Mouse (Mus musculus) embryonic facial prominence, embryonic 12.5 days (tissue): ENCODE measurements around the gene Atrnl1. TPM values are rescaled to one million over a fixed set of nuclear protein-coding genes. Genes with fewer than 3 reads are reported as not detected.

Experiments
- ATAC-seq: fragments of 200-750 bp; cut with Nextera tagmentation; 2 replicates; pipeline ENCODE4 v1.8.0; 2017; ENCODE audit not compliant: insufficient number of reproducible peaks, insufficient read depth, low FRiP score, low TSS enrichment
- H3K27ac ChIP-seq: fragments of 300-500 bp; sonication (generic); 2 replicates; pipeline ENCODE4 v1.5.1; 2016; ENCODE audit warnings: mild to moderate bottlenecking
- H3K27me3 ChIP-seq: fragments of 300-500 bp; sonication (generic); 2 replicates; pipeline ENCODE4 v1.6.1; 2016; ENCODE audit warnings: mild to moderate bottlenecking, moderate library complexity
- H3K36me3 ChIP-seq: fragments of 300-500 bp; sonication (generic); 2 replicates; pipeline ENCODE4 v1.6.1; 2016; ENCODE audit warnings: mild to moderate bottlenecking
- H3K4me1 ChIP-seq: fragments of 300-500 bp; sonication (generic); 2 replicates; pipeline ENCODE4 v1.6.1; 2016
- H3K4me2 ChIP-seq: fragments of 300-500 bp; sonication (generic); replicated peaks from 2 replicates; pipeline ENCODE4 v1.6.1; 2016; ENCODE audit warnings: mild to moderate bottlenecking, moderate library complexity
- H3K4me3 ChIP-seq: fragments of 300-500 bp; sonication (generic); 2 replicates; pipeline ENCODE4 v1.5.1; 2016; ENCODE audit warnings: mild to moderate bottlenecking
- H3K9ac ChIP-seq: fragments of 300-500 bp; sonication (generic); 2 replicates; pipeline ENCODE4 v1.6.1; 2016; ENCODE audit warnings: mild to moderate bottlenecking, moderate library complexity
- H3K9me3 ChIP-seq: fragments of 300-500 bp; sonication (generic); 2 replicates; pipeline ENCODE4 v1.6.1; 2016; ENCODE audit warnings: mild to moderate bottlenecking, moderate library complexity
- WGBS: fragments of 180-500 bp; shearing (Covaris S2); methylation state at CpG from one replicate; pipeline ENCODE4 v1.1.7; 2016; 5-methylcytosine and 5-hydroxymethylcytosine counted together
- polyA plus RNA-seq: library from polyadenylated mRNA; unstranded; fragments of >200 nt; fragmentation: Nextera tagmentation; extraction: Ambion mirVana; gene quantifications from 2 replicates; pipeline ENCODE4 v1.2.1, GENCODE M21; 2016

The Atrnl1 gene
- polyA plus RNA-seq, 1 experiment from 2014 or later, result 12.8 TPM

GRCm38 (mm10) chr19:57802207-57802606 is 191.4 kb downstream of the Atrnl1 start:
- no peak overlapping the region for H3K9ac ChIP-seq
- 0 out of 2 replicates have a peak, but pooled peaks cover 6% of the 10 kb centered on the region for H3K4me1 ChIP-seq
- H3K4me3 ChIP-seq, result no peak overlapping the region
- 88% methylated on average over 9 of the region's 9 CpGs for WGBS
- no peak for ATAC-seq
- H3K9me3 ChIP-seq, result no peaks in the 10 kb centered on the region
- H3K27me3 ChIP-seq, result no peaks in the 10 kb centered on the region
- no peak overlapping the region for H3K27ac ChIP-seq
- H3K4me2 ChIP-seq, result no peak overlapping the region
- no peaks in the 10 kb centered on the region for H3K36me3 ChIP-seq

DNA sequence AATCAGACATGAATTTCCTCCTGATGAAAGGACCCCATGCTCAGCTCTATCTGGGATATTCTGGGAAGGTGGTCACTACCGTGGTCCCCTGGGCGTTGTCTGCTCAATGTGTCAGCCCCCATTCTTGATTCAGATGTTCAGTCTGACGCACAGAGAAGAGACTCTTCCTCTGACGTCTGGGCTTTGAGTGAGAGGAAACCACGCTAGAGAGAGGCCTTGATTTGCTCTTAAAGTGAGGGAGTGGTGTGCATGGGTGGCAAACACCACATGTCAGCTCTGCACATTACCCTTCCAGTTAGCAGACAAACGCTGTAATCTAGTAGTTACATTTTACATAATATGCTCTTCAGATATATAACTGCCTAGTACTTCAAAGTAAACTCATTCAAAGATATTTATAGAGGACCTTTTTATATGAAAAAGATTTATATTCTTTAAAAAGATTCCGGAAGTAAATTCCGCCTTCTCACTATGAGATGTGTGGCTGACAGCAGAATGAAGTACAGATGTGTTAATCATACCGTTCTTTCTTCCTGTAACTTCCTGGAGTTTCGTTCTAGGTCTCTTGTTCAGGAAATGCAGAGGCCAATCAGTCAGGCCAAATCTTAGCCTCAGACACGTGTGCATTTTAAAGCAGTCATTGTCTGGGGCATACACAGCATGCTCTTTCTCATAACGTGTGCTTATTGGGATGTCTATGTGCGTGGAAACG is 192.1 kb downstream of the Atrnl1 start:
- no peak overlapping the region for H3K4me2 ChIP-seq
- no peaks in the 10 kb centered on the region for H3K36me3 ChIP-seq
- H3K9me3 ChIP-seq, result no peaks in the 10 kb centered on the region
- no peaks in the 10 kb centered on the region for H3K27me3 ChIP-seq
- 0 out of 2 replicates have a peak, but pooled peaks cover 6% of the 10 kb centered on the region for H3K4me1 ChIP-seq
- ATAC-seq, result no peak
- 62% methylated on average over 14 of the region's 14 CpGs for WGBS
- no peak overlapping the region for H3K9ac ChIP-seq
- H3K4me3 ChIP-seq, result no peak overlapping the region
- H3K27ac ChIP-seq, result no peak overlapping the region

GRCm38 (mm10) chr19:57803483-57803820 is 192.6 kb downstream of the Atrnl1 start:
- no peaks in the 10 kb centered on the region for H3K9me3 ChIP-seq
- WGBS, result 65% methylated on average over 3 of the region's 3 CpGs
- H3K4me1 ChIP-seq, result 0 out of 2 replicates have a peak, but pooled peaks cover 6% of the 10 kb centered on the region
- H3K36me3 ChIP-seq, result no peaks in the 10 kb centered on the region
- no peak for ATAC-seq
- H3K27me3 ChIP-seq, result no peaks in the 10 kb centered on the region
- no peak overlapping the region for H3K9ac ChIP-seq
- H3K4me3 ChIP-seq, result no peak overlapping the region
- no peak overlapping the region for H3K4me2 ChIP-seq
- H3K27ac ChIP-seq, result no peak overlapping the region

- H3K4me3 ChIP-seq, result no peak overlapping the region
- H3K4me1 ChIP-seq, result no peaks in the 10 kb centered on the region
- no peak overlapping the region for H3K9ac ChIP-seq
- no peaks in the 10 kb centered on the region for H3K27me3 ChIP-seq
- H3K27ac ChIP-seq, result no peak overlapping the region
- no peak overlapping the region for H3K4me2 ChIP-seq
- H3K9me3 ChIP-seq, result no peaks in the 10 kb centered on the region
- 70% methylated on average over 2 of the region's 2 CpGs for WGBS
- no peak for ATAC-seq
- H3K36me3 ChIP-seq, result no peaks in the 10 kb centered on the region
These were observed 197.5 kb downstream of the Atrnl1 start for GRCm38 (mm10) chr19:57808363-57808762.

DNA sequence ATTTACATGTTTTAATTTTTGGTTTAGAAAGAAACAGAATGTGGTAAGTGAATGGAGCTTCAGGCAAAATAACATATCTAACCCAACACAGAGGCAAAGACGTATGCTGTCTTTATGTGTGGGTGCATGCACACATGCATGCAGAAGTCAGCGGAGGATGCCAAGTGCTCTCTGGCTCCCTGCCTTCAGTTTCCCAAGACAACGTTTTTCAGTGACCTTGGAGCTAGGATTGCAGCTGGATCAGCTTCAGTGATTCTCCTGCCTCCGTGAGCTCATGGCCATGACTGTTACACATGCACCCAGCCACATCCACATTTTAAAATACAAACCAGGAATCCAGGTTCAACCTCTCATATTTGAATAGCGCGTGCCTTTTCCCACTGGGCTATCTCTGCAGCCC is 203.5 kb downstream of the Atrnl1 start:
- WGBS, result 86% methylated on average over 6 of the region's 6 CpGs
- H3K36me3 ChIP-seq, result no peaks in the 10 kb centered on the region
- H3K4me1 ChIP-seq, result no peaks in the 10 kb centered on the region
- H3K4me3 ChIP-seq, result no peak overlapping the region
- no peak overlapping the region for H3K9ac ChIP-seq
- H3K27ac ChIP-seq, result no peak overlapping the region
- no peaks in the 10 kb centered on the region for H3K9me3 ChIP-seq
- ATAC-seq, result no peak
- H3K4me2 ChIP-seq, result no peak overlapping the region
- H3K27me3 ChIP-seq, result no peaks in the 10 kb centered on the region

DNA sequence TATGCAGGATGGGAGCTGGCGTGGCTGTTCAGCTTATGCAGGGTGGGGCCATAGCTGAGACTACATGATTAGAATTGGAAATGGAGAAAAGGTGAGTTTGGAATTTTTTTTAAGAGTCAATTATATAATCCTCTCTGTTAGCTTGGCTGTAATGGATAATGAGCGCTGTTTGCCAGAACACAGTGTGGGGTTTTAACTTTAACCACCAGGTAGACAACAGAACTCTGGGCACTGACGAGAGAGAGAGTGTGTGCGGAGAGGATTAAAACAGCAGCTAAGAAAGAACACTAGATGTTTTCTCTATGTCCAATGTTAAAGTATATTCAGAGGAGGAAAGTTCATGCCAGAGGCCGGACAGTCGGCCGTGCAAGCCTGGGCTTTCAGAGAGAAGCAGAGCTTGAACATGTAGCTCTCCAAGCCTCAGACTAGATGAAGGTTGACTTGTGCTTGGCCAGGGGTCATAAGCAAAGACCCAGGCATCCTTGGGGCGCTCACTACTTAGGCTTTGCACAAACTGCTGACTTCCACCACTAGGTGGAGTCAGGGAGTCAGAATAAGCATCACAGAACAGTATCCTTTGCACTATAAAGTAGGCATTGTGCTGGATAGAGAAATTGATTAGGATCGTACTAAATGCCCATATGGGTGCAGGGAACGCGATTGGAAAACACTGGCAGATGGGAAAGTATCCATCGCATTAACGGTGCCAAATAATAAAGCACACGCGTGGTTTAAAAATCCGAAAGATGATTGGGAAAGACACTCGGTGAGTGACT is 205.6 kb downstream of the Atrnl1 start:
- Histone ChIP-seq H3K36me3 (no peaks in the 10 kb centered on the region), H3K4me2 (no peak overlapping the region), H3K27me3 (no peaks in the 10 kb centered on the region), H3K4me1 (no peaks in the 10 kb centered on the region), H3K9me3 (no peaks in the 10 kb centered on the region), H3K27ac (no peak overlapping the region), H3K4me3 (no peak overlapping the region), H3K9ac (no peak overlapping the region)
- WGBS, result 84% methylated on average over 17 of the region's 17 CpGs
- ATAC-seq, result no peak

DNA sequence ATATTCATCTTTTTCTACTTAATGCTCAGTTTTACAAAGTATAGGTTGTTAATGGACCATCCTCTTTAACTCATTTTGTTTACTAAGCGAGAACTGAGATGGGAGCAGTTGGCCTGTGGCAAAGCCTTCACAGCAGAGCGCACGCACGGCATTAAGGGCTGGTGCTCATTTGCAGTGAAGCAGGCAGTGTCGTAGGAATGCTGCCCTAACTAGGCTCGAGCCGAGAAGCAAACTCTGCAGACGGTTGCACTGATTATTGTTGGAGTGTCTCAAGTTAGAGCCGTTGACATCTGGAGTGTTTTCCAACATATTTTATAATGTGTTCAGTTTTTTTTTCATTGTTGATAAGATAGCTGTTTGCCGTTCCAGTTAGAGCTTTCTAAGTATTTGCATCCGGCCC is 206.9 kb downstream of the Atrnl1 start:
- Histone ChIP-seq H3K9me3 (no peaks in the 10 kb centered on the region), H3K4me1 (no peaks in the 10 kb centered on the region), H3K4me2 (no peak overlapping the region), H3K4me3 (no peak overlapping the region), H3K27ac (no peak overlapping the region), H3K9ac (no peak overlapping the region), H3K36me3 (no peaks in the 10 kb centered on the region), H3K27me3 (no peaks in the 10 kb centered on the region)
- WGBS, result 71% methylated on average over 11 of the region's 11 CpGs
- ATAC-seq, result no peak

DNA sequence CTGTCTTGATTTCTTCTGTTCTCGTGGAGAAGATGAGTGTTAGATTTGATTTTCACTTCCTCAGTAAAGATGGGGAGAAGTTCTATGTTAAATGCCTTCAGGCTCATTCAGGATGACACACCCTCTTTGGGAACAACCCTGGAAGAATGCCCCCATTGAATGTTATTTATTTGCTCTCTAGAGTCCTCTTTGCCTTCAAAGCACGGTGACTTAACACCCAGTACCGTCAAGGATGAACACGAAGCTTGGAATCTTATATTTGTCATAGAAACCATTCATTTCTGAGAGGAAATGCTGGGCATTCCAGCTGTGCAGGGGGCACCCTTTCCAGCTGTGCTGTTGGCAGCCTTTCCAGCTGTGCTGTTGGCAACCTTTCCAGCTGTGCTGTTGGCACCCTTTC is 212.6 kb downstream of the Atrnl1 start:
- Histone ChIP-seq H3K27ac (no peak overlapping the region), H3K9ac (no peak overlapping the region), H3K4me1 (no peaks in the 10 kb centered on the region), H3K4me2 (no peak overlapping the region), H3K9me3 (no peaks in the 10 kb centered on the region), H3K27me3 (no peaks in the 10 kb centered on the region), H3K36me3 (peaks cover 3% of the 10 kb centered on the region; the same call in 1 of the 2 replicates), H3K4me3 (no peak overlapping the region)
- ATAC-seq, result no peak
- 79% methylated on average over 4 of the region's 4 CpGs for WGBS

DNA sequence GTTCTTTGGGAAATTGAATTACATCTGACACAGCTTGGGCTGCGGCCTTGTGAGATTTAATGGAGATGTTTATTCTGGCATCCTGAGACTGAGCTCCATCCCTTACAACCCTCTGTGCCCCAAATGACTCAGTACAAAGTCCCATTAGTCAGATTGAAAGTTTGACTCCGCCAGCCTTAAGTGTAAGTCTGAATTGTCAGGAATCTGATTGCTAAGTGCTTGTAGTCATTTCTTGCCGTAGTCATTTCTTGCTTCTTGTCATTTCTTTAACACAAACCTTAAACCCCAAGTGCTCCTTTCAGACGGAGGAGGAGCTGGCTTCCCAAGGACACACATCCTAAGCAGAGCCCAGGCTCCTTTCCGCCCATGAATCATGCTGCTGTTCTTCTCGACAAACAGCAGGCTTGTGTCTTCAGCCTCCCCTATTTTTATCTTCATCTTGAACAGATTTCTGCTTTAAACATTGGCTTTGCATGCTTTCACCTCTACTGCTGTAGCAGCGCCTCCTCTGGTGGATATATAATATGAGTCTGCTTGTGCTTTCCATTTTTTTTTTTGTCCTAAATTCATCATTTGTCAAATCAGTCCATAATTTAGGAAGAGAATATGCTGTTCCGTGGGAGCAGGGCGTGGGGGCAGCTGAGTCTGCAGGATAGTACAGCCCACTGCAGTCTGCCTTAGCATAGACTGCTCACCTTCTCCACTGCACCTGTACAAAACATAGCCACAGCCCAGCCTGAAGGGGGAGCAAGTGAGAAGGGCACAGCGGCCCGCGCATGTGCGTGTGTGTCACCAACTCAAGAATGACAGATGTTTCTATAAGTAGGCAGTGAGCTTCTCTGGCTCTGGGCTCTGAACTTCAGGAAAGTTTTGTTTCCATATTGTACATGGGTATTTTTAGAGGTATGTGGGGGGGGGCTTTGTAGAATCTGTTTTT is 214.7 kb downstream of the Atrnl1 start:
- Histone ChIP-seq H3K9ac (no peak overlapping the region), H3K36me3 (peaks cover 3% of the 10 kb centered on the region; the same call in 1 of the 2 replicates), H3K27me3 (no peaks in the 10 kb centered on the region), H3K9me3 (no peaks in the 10 kb centered on the region), H3K27ac (no peak overlapping the region), H3K4me2 (no peak overlapping the region), H3K4me1 (no peaks in the 10 kb centered on the region), H3K4me3 (no peak overlapping the region)
- no peak for ATAC-seq
- WGBS, result 85% methylated on average over 13 of the region's 13 CpGs

DNA sequence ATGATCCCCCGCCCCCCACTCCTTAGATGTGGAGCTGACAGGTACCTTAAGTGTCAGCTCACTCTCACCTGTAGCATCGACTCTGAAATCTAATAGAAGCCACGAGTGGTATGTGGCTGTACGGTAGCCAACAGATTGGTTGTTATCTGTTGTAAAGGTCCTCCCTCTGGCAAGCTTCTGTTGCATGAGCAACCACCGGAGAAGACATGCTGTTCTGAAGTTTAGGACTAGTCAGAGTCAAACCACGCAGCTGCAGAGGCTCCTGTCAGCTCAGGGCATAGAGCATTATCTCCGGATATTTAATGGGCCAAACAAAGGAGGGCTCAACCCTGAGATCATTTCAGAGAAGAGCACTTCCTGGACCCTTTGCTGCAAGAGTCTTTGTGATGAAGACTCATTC is 222.2 kb downstream of the Atrnl1 start:
- Histone ChIP-seq H3K4me1 (no peaks in the 10 kb centered on the region), H3K36me3 (no peaks in the 10 kb centered on the region), H3K4me3 (no peak overlapping the region), H3K4me2 (no peak overlapping the region), H3K9me3 (no peaks in the 10 kb centered on the region), H3K27ac (no peak overlapping the region), H3K27me3 (no peaks in the 10 kb centered on the region), H3K9ac (no peak overlapping the region)
- no peak for ATAC-seq
- WGBS, result 91% methylated on average over 7 of the region's 7 CpGs

DNA sequence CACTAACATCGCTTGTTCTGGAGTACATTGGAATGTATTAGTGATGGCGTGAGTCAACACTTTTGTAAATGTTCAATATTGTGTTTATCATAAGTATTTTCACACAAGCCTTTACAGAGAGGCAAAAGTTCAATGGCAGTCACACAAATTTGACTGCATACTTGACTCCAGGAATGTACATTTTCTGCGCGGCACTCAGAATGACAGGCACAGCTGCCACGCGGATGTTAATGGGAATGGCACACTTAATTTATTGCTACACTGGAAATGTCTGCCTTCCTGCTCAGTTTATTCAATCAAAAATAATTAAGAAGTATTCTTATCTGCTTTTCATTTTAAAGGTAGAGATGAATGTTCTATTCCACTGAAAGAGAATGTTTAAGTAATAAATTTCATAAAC is 227.0 kb downstream of the Atrnl1 start:
- ATAC-seq, result no peak
- Histone ChIP-seq H3K9ac (no peak overlapping the region), H3K36me3 (peaks cover under 1% of the 10 kb centered on the region; the same call in 1 of the 2 replicates), H3K4me3 (no peak overlapping the region), H3K27me3 (no peaks in the 10 kb centered on the region), H3K4me1 (no peaks in the 10 kb centered on the region), H3K4me2 (no peak overlapping the region), H3K9me3 (no peaks in the 10 kb centered on the region), H3K27ac (no peak overlapping the region)
- WGBS, result 79% methylated on average over 6 of the region's 6 CpGs
